Mouse (Mus musculus): ENCODE data around the gene Ercc5. TPM values are rescaled to one million over a fixed set of nuclear protein-coding genes. Genes with fewer than 3 reads are reported as not detected.

Gene Ercc5
- polyA plus RNA-seq, 1 experiment from 2014 or later = 28.3 TPM

- H3K9ac ChIP-seq = no peak overlapping the region
- H3K4me3 ChIP-seq = no peak overlapping the region
- 89% methylated on average over 4 of the region's 4 CpGs for WGBS
- H3K27me3 ChIP-seq = no peaks in the 10 kb centered on the region
- H3K9me3 ChIP-seq = no peaks in the 10 kb centered on the region
- ATAC-seq (ENCODE audit: low FRiP score, low read depth) = no peak
- no peak overlapping the region for H3K4me2 ChIP-seq (replicated peaks)
- H3K27ac ChIP-seq = no peak overlapping the region
- no peaks in the 10 kb centered on the region for H3K4me1 ChIP-seq
- peaks cover 61% of the 10 kb centered on the region for H3K36me3 ChIP-seq
Observed at GRCm38 (mm10) chr1:44129929-44130581, 17.5 kb upstream of the Ercc5 start.

DNA sequence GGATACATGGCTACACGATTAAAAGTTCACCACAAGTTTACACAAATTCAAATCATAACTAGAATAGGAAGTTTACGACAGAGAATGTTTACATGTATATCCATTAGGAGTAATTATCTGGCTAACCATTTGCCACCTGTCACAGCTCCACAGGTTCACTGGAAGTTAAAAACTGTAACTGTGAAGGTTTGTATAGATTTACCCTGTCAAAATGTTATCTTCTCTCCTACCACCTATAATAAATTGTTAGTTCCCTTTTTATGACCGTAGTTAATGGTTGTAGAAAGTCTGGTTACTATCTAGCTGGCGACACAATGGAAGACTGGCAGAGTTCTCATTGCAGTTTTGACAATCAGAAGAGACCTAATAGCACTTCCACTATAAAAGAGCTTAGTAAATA, 7.3 kb upstream of the Ercc5 start:
- H3K36me3 ChIP-seq = peaks cover 67% of the 10 kb centered on the region
- WGBS = 79% methylated on average over 4 of the region's 4 CpGs
- no peak overlapping the region for H3K9ac ChIP-seq
- no peak for ATAC-seq (ENCODE audit: low FRiP score, low read depth)
- H3K4me2 ChIP-seq (replicated peaks) = no peak overlapping the region
- no peak overlapping the region for H3K4me3 ChIP-seq
- H3K27ac ChIP-seq = no peak overlapping the region
- peaks cover 2% of the 10 kb centered on the region; the same call in 1 of the 2 replicates for H3K4me1 ChIP-seq
- H3K27me3 ChIP-seq = no peaks in the 10 kb centered on the region
- H3K9me3 ChIP-seq = no peaks in the 10 kb centered on the region

DNA sequence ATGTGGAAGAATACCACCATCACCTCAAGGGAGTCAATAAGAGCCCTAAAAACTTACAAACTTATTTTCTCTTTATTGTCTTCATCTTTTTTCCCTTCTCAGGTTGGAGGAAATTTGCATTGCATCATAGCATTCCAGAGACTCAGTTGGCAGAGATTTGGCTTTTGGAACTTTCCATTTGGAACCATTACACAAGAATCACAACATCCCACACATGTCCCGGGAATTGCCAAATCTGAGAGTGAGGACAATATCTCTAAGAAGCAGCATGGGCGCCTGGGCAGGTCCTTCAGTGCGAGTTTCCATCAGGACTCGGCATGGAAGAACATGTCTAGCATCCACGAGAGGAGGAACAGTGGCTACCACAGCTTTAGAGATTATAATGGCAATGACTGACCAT, 4.8 kb upstream of the Ercc5 start:
- Histone ChIP-seq H3K9me3 (no peaks in the 10 kb centered on the region), H3K4me3 (no peak overlapping the region), H3K9ac (no peak overlapping the region), H3K4me1 (peaks cover 4% of the 10 kb centered on the region; the same call in 1 of the 2 replicates), H3K36me3 (peaks cover 50% of the 10 kb centered on the region), H3K4me2 (replicated peaks) (no peak overlapping the region), H3K27me3 (no peaks in the 10 kb centered on the region), H3K27ac (no peak overlapping the region)
- 89% methylated on average over 5 of the region's 5 CpGs for WGBS
- no peak for ATAC-seq (ENCODE audit: low FRiP score, low read depth)

GRCm38 (mm10) chr1:44148706-44149105, 1.2 kb downstream of the Ercc5 start:
- H3K9ac ChIP-seq = peak overlapping the region; percentile 93
- H3K9me3 ChIP-seq = no peaks in the 10 kb centered on the region
- H3K4me1 ChIP-seq = peaks cover 11% of the 10 kb centered on the region; the same call in 1 of the 2 replicates
- 24% methylated on average over 6 of the region's 6 CpGs for WGBS
- no peak for ATAC-seq (ENCODE audit: low FRiP score, low read depth)
- H3K4me3 ChIP-seq = peak overlapping the region; percentile 87
- H3K36me3 ChIP-seq = peaks cover 15% of the 10 kb centered on the region
- H3K27ac ChIP-seq = no peak overlapping the region; the same call in 1 of the 2 replicates
- H3K4me2 ChIP-seq (replicated peaks) = peak overlapping the region; percentile 70
- no peaks in the 10 kb centered on the region for H3K27me3 ChIP-seq

DNA sequence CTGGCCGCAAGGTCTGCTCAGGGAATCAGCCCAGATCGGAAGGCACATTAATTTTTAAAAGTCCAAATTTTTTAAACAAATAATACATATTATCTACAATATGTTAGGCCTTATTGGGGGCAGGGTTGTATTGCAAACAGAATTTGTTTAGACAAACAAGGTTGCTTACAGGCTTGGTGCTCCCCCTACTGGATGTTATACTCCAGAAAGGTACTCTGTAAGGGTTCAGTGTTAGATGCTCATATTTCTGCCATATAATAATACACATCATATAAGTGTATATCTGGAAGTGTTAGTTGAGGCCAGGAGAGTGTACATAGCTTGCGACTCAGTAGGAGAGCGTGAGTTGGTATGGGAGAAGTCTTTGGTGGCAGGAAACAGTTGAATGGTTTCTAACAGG, 7.7 kb downstream of the Ercc5 start:
- H3K36me3 ChIP-seq = peaks cover 30% of the 10 kb centered on the region
- no peak overlapping the region for H3K4me3 ChIP-seq
- H3K4me2 ChIP-seq (replicated peaks) = no peak overlapping the region
- no peak overlapping the region for H3K27ac ChIP-seq
- no peak for ATAC-seq (ENCODE audit: low FRiP score, low read depth)
- no peaks in the 10 kb centered on the region for H3K27me3 ChIP-seq
- H3K9me3 ChIP-seq = no peaks in the 10 kb centered on the region
- WGBS = 95% methylated on average over 4 of the region's 4 CpGs
- no peak overlapping the region for H3K9ac ChIP-seq
- H3K4me1 ChIP-seq = no peaks in the 10 kb centered on the region

- no peak overlapping the region for H3K4me3 ChIP-seq
- no peak for ATAC-seq (ENCODE audit: low FRiP score, low read depth)
- H3K36me3 ChIP-seq = peaks cover 50% of the 10 kb centered on the region
- H3K27me3 ChIP-seq = no peaks in the 10 kb centered on the region
- no peaks in the 10 kb centered on the region for H3K9me3 ChIP-seq
- no peaks in the 10 kb centered on the region for H3K4me1 ChIP-seq
- no peak overlapping the region for H3K27ac ChIP-seq
- H3K9ac ChIP-seq = no peak overlapping the region
- no peak overlapping the region for H3K4me2 ChIP-seq (replicated peaks)
- 83% methylated on average over 6 of the region's 6 CpGs for WGBS
Observed at GRCm38 (mm10) chr1:44158317-44158716, 10.8 kb downstream of the Ercc5 start.

GRCm38 (mm10) chr1:44161818-44162217, 14.3 kb downstream of the Ercc5 start:
- Histone ChIP-seq H3K36me3 (peaks cover 76% of the 10 kb centered on the region), H3K9me3 (no peaks in the 10 kb centered on the region), H3K4me2 (replicated peaks) (no peak overlapping the region), H3K9ac (no peak overlapping the region), H3K27ac (no peak overlapping the region), H3K4me3 (no peak overlapping the region), H3K27me3 (no peaks in the 10 kb centered on the region), H3K4me1 (no peaks in the 10 kb centered on the region)
- no peak for ATAC-seq (ENCODE audit: low FRiP score, low read depth)
- 97% methylated on average over 6 of the region's 6 CpGs for WGBS

GRCm38 (mm10) chr1:44162389-44162788, 14.8 kb downstream of the Ercc5 start:
- Histone ChIP-seq H3K4me2 (replicated peaks) (no peak overlapping the region), H3K4me1 (no peaks in the 10 kb centered on the region), H3K4me3 (no peak overlapping the region), H3K36me3 (peaks cover 82% of the 10 kb centered on the region), H3K27me3 (no peaks in the 10 kb centered on the region), H3K9ac (no peak overlapping the region), H3K27ac (no peak overlapping the region), H3K9me3 (no peaks in the 10 kb centered on the region)
- 94% methylated on average over 5 of the region's 5 CpGs for WGBS
- ATAC-seq (ENCODE audit: low FRiP score, low read depth) = no peak

DNA sequence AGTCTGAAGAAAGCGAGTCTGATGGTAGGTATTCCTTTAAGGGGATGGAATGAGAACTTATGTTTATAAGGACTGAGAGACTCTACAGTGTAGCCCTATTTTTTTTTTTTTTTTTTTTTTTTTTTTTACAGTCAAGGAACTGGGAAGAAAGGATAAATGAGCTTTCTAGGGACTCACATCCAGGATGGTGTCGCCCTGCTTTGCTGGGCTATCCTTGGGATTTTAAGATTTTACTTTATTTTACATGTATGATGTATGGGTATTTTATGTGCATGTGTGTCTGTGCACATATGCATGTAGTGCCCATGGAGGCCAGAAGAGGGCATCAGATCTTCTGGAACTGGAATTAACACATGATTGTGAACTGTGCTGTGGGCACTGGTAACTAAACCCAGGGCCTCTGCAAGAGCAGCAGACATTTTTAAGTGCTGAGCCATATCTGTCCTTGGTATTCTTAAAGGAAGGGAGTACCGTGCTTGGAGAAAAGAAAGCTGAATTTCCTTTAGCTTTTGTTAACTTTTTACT, 20.4 kb downstream of the Ercc5 start:
- Histone ChIP-seq H3K4me1 (no peaks in the 10 kb centered on the region), H3K27ac (no peak overlapping the region), H3K9me3 (peaks cover 10% of the 10 kb centered on the region), H3K27me3 (no peaks in the 10 kb centered on the region), H3K9ac (no peak overlapping the region), H3K36me3 (peaks cover 81% of the 10 kb centered on the region), H3K4me3 (no peak overlapping the region), H3K4me2 (replicated peaks) (no peak overlapping the region)
- no peak for ATAC-seq (ENCODE audit: low FRiP score, low read depth)
- WGBS = 95% methylated on average over 3 of the region's 3 CpGs

DNA sequence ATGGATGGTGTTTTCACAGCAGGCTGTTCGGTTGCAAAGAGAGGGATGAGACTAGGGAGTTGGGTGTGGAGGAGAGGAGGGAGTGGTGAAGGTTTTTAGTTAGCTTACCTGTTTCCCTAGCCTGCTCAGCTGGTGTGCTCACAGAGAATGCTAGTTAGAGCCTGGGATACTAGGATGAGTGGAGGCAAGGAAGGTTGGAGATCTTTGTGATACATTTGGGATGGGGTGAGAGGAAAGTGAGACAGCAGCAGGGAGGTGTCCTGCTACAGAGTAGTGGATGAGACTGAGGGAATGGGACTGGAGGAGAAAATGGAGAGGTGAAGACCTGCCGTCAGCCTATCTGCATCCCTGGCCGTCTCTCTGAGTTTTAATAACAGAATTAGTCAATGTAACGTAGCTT, 25.1 kb downstream of the Ercc5 start:
- Histone ChIP-seq H3K9me3 (peaks cover 11% of the 10 kb centered on the region), H3K4me1 (no peaks in the 10 kb centered on the region), H3K27me3 (no peaks in the 10 kb centered on the region), H3K4me3 (no peak overlapping the region), H3K36me3 (peaks cover 87% of the 10 kb centered on the region), H3K4me2 (replicated peaks) (no peak overlapping the region), H3K27ac (no peak overlapping the region), H3K9ac (no peak overlapping the region)
- 95% methylated on average over 4 of the region's 4 CpGs for WGBS
- no peak for ATAC-seq (ENCODE audit: low FRiP score, low read depth)

DNA sequence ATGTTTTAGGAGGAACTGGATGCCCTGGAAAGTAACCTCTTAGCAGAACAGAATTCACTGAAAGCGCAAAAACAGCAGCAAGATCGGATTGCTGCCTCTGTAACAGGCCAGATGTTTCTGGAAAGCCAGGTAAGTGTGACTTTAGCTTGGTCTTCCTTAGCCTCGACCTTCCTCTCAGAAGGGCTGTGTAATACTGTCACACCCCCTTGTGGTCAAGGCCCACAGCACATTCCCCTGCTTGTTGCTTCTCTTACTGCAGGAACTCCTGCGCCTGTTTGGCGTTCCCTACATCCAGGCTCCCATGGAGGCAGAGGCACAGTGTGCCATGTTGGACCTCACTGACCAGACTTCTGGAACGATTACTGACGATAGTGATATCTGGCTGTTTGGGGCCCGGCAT, 26.4 kb downstream of the Ercc5 start:
- H3K4me2 ChIP-seq (replicated peaks) = no peak overlapping the region
- H3K9ac ChIP-seq = no peak overlapping the region
- no peak overlapping the region for H3K27ac ChIP-seq
- no peak for ATAC-seq (ENCODE audit: low FRiP score, low read depth)
- no peaks in the 10 kb centered on the region for H3K4me1 ChIP-seq
- H3K36me3 ChIP-seq = peaks cover 84% of the 10 kb centered on the region
- 83% methylated on average over 8 of the region's 8 CpGs for WGBS
- no peak overlapping the region for H3K4me3 ChIP-seq
- H3K27me3 ChIP-seq = no peaks in the 10 kb centered on the region
- H3K9me3 ChIP-seq = peaks cover 11% of the 10 kb centered on the region

DNA sequence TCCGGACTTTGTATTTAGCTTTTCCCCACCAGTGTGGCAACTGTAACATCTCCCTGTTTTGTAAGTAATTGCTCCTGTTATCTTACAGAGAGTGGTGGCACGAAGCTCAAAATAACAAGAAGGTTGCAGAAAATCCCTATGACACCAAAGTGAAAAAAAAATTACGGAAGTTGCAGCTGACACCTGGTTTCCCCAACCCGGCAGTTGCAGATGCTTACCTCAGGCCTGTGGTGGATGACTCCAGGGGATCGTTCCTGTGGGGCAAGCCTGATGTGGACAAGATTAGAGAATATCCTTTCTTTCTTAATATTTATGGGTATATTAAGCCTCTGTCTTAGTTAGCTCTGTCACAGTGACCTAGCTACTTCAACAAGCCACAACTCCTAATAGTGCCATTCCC, 30.5 kb downstream of the Ercc5 start:
- H3K4me2 ChIP-seq (replicated peaks) = no peak overlapping the region
- H3K9ac ChIP-seq = no peak overlapping the region
- H3K27ac ChIP-seq = no peak overlapping the region
- H3K36me3 ChIP-seq = peaks cover 75% of the 10 kb centered on the region
- no peaks in the 10 kb centered on the region for H3K4me1 ChIP-seq
- H3K4me3 ChIP-seq = no peak overlapping the region
- no peaks in the 10 kb centered on the region for H3K27me3 ChIP-seq
- WGBS = 94% methylated on average over 5 of the region's 5 CpGs
- no peaks in the 10 kb centered on the region for H3K9me3 ChIP-seq
- no peak for ATAC-seq (ENCODE audit: low FRiP score, low read depth)

GRCm38 (mm10) chr1:44186396-44186795, 38.9 kb downstream of the Ercc5 start:
- Histone ChIP-seq H3K9ac (no peak overlapping the region), H3K36me3 (peaks cover 11% of the 10 kb centered on the region), H3K27ac (no peak overlapping the region), H3K9me3 (no peaks in the 10 kb centered on the region), H3K4me2 (replicated peaks) (no peak overlapping the region), H3K4me3 (no peak overlapping the region), H3K27me3 (no peaks in the 10 kb centered on the region), H3K4me1 (no peaks in the 10 kb centered on the region)
- ATAC-seq (ENCODE audit: low FRiP score, low read depth) = no peak
